Mouse (Mus musculus) myocyte (in vitro differentiated cells): Measurements from ENCODE around the gene Inca1.
A peak's percentile ranks its signal among the peaks of the same experiment; 100 is the strongest.

ENCODE experiments used
- MAX ChIP-seq: IDR thresholded peaks from one replicate; pipeline ENCODE4 v1.6.1; 2011; ENCODE audit warnings: low read depth, mild to moderate bottlenecking, control low read depth
- MYOD1 ChIP-seq, 3 experiments: IDR thresholded peaks; one replicate each; pipeline ENCODE4 v1.6.1; 2011; ENCODE audit warnings: control low read depth in 2 of 3, low read depth in 2 of 3, mild to moderate bottlenecking in 2 of 3, moderate library complexity in 1 of 3; ENCODE audit not compliant: insufficient read length in 2 of 3, control insufficient read depth in 1 of 3
- POLR2A ChIP-seq: IDR thresholded peaks from one replicate; pipeline ENCODE4 v1.6.1; 2011; ENCODE audit warnings: low read depth, mild to moderate bottlenecking, control low read depth, moderate library complexity; ENCODE audit not compliant: insufficient read length
- USF1 ChIP-seq: IDR thresholded peaks from one replicate; pipeline ENCODE4 v1.6.1; 2011; ENCODE audit warnings: low read depth, mild to moderate bottlenecking, control low read depth, moderate library complexity

DNA sequence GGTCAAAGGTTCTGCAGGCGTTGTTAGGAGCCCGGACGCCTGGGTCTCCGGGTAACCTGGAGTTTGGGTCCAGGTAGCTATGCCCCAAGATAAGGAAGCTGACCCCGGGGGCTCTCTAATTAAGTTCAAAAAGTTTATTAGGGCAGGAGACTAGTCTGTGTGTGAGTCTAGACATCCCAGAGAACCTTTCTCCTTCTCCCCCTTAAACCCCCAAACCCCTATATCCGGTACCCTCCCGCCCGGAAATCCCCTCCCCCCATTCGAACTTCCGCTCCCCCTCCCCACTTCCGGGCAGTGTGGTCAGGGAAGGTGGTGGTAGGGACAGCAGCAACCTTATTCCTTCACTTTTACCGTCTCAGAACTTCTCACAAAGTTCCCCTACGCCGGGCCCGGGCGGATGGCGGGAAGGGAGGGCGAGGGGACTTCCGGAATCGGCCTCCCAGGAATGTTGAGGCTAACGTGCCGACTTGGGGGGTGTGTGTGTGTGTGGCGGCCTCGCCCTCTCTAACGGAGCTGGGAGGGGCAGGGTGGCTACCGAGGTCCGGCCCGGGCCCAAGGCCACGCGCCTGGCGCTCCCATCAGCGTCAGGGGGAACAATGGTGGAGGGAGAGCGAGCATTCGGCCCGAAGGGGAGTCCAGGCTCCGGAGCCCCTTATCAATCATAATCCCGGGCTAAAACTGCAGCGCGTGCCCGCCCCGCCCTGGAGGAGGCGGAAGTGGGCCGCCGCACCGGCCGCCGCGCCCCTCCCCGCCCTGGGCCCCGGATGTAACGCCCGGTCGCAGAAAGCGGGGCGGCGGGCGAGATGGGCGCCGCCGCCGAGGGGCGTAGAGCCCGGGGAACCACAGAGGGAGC is 46.4 kb downstream of the Inca1 start:
- peak; percentile 19 for TF ChIP-seq POLR2A
- TF ChIP-seq MAX, result no peak
- no peak for TF ChIP-seq MYOD1 (IDR thresholded peaks at IDR 0.05; ENCODE audit: control insufficient read depth in 1 of 3, insufficient read length in 2 of 3, low read depth in 2 of 3)
- TF ChIP-seq USF1, result no peak
